Mouse (Mus musculus) forebrain, embryonic 11.5 days (tissue): ENCODE data around the gene Ubtd2. TPM values are rescaled to one million over a fixed set of nuclear protein-coding genes. Genes with fewer than 3 reads are reported as not detected.
A peak's percentile ranks its signal among the peaks of the same experiment; 100 is the strongest.

Source experiments
- ATAC-seq: fragments of 200-750 bp; cut with Nextera tagmentation; replicated peaks from 2 replicates; pipeline ENCODE4 v1.8.0; 2017; ENCODE audit warnings: moderate TSS enrichment; ENCODE audit not compliant: low FRiP score
- DNase-seq: peaks from one replicate; pipeline ENCODE4 v3.0.0-alpha.2; 2017; ENCODE audit warnings: low spot score
- H3K27ac ChIP-seq: fragments of 300-500 bp; sonication (generic); 2 replicates; pipeline ENCODE4 v1.5.1; 2014; ENCODE audit warnings: low read depth, low read length
- H3K27me3 ChIP-seq: fragments of 300-500 bp; sonication (generic); 2 replicates; pipeline ENCODE4 v1.6.1; 2014; ENCODE audit warnings: mild to moderate bottlenecking, low read length, mixed read lengths; ENCODE audit not compliant: control insufficient read depth, insufficient read depth
- H3K36me3 ChIP-seq: fragments of 300-500 bp; sonication (generic); 2 replicates; pipeline ENCODE4 v1.6.1; 2014; ENCODE audit warnings: mild to moderate bottlenecking, low read length, moderate library complexity, mixed read lengths; ENCODE audit not compliant: control insufficient read depth, insufficient read depth
- H3K4me1 ChIP-seq: fragments of 300-500 bp; sonication (generic); replicated peaks from 2 replicates; pipeline ENCODE4 v1.6.1; 2014; ENCODE audit warnings: low read length, mixed read lengths; ENCODE audit not compliant: control insufficient read depth, insufficient read depth
- H3K4me2 ChIP-seq: fragments of 300-500 bp; sonication (generic); 2 replicates; pipeline ENCODE4 v1.6.1; 2014; ENCODE audit warnings: low read depth, mild to moderate bottlenecking, low read length, moderate library complexity, mixed read lengths; ENCODE audit not compliant: severe bottlenecking
- H3K4me3 ChIP-seq: fragments of 300-500 bp; sonication (generic); 2 replicates; pipeline ENCODE4 v1.5.1; 2014; ENCODE audit warnings: low read depth, low read length
- H3K9ac ChIP-seq: fragments of 300-500 bp; sonication (generic); 2 replicates; pipeline ENCODE4 v1.6.1; 2014; ENCODE audit warnings: low read length
- H3K9me3 ChIP-seq: fragments of 300-500 bp; sonication (generic); 2 replicates; pipeline ENCODE4 v1.6.1; 2016; ENCODE audit warnings: low read length, mixed read lengths; ENCODE audit not compliant: control insufficient read depth
- WGBS: fragments of 180-500 bp; shearing (Covaris S2); extraction: QIAGEN DNeasy Blood & Tissue Kit; methylation state at CpG from one replicate; pipeline ENCODE4 v1.1.7; 2014; 5-methylcytosine and 5-hydroxymethylcytosine counted together
- polyA plus RNA-seq: library from polyadenylated mRNA; unstranded; fragments of >200 nt; fragmentation: Nextera tagmentation; extraction: Ambion mirVana; gene quantifications from 2 replicates; pipeline ENCODE4 v1.2.1, GENCODE M21; 2014

Gene Ubtd2
- polyA plus RNA-seq, 1 experiment from 2014 or later = 72.2 TPM

DNA sequence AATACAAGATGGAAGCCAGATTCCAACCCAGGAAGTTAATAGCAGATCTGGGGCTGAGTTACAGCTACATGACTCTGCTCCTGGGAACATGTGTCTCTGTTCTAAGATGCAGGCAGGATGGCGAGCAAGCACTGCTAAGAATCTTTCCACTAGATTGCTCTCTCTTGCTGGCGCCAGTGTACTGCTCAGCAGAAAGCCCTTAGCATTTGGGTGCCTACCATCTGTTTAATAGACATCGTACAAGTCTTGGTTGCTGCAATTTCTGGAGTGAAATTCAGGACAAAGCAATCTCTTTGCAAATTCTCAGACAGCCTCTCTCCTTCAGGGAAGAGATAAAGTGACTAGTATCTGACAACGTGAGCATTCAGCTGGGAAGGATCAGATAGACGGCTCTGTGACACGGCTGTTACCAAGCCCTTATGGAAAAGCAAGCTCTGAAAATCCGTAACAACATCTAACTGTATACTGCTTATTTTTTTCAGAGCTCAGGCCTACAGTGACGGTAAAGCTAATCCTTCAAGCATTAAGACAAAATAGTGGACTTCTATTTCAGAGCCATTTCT is 1.7 kb upstream of the Ubtd2 start:
- H3K36me3 ChIP-seq = no peaks in the 10 kb centered on the region
- ATAC-seq = no peak
- no peak overlapping the region for H3K4me3 ChIP-seq
- H3K4me2 ChIP-seq = no peak overlapping the region
- H3K9ac ChIP-seq = no peak overlapping the region
- DNase-seq = no peak
- no peak overlapping the region for H3K27ac ChIP-seq
- no peaks in the 10 kb centered on the region for H3K4me1 ChIP-seq
- WGBS = 54% methylated on average over 8 of the region's 8 CpGs
- H3K9me3 ChIP-seq = no peaks in the 10 kb centered on the region
- no peaks in the 10 kb centered on the region for H3K27me3 ChIP-seq

DNA sequence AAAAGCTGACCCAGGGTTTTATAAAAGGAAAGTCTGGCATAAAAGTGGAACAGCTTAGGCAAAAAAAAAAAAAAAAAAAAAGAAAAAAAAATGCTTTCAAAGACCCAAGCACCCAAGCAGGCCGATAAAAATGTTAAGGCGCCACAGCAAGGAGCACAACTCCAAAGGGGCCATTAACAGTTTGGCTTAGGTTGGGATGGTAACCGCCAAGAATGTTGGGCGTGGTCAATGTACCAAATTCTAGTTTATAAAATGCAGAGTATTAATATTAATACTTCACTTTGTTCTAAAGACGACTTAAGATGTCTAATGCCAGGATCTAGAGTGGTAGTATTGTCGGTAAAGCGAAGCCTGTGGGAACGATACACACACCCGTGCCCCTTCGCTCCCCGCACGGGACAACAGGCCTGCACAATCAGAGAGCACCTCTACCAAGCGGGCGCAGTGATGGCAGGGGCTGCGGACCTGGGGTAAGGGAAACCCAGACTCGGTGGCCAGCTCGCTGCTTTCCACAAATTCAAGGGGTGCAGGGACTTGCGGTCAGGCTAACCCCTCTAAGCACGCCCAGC is 855 bp upstream of the Ubtd2 start:
- H3K36me3 ChIP-seq = no peaks in the 10 kb centered on the region
- H3K4me3 ChIP-seq = peak overlapping the region; percentile 72
- peak overlapping the region; percentile 97 for H3K9ac ChIP-seq
- 0 out of 2 replicates have a peak overlapping the region, but pooled peaks have one; percentile 28 for H3K27ac ChIP-seq
- DNase-seq (no peak), ATAC-seq (no peak)
- no peaks in the 10 kb centered on the region for H3K4me1 ChIP-seq
- H3K27me3 ChIP-seq = no peaks in the 10 kb centered on the region
- no peaks in the 10 kb centered on the region for H3K9me3 ChIP-seq
- WGBS = 1% methylated on average over 19 of the region's 19 CpGs
- H3K4me2 ChIP-seq = peak overlapping the region; percentile 78

DNA sequence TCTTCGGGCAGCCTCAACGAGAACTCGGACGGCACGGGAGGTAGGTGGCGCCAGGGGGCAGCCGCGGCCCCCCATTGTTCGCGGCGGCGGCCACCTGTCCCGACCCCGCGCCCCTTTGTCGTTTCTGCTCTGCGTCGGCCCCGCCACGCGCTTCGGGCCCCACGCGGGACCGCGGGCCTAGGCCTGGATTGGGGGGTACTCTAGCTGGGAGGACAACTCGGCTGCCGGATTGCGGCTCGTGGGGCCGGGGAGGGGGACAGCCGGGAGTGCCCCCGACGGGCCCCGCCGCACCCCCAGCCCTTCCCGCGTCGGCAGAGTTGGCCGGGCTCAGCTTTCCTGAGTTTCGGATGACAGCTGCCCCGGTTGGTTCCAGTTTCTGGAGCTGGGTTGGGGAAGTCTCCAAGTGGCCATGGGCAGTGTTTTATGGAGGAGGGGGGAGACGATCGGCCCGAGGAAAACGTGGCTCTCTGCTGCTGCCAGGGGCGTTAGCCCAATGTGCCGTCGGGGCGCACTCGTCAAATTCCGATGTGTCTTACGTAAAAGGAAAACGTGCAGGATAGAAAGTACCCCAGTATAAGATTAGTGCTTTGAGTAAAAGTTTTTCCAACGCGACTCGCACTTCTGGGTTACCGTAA is 454 bp downstream of the Ubtd2 start:
- no peak for DNase-seq
- peak; percentile 61 for ATAC-seq

DNA sequence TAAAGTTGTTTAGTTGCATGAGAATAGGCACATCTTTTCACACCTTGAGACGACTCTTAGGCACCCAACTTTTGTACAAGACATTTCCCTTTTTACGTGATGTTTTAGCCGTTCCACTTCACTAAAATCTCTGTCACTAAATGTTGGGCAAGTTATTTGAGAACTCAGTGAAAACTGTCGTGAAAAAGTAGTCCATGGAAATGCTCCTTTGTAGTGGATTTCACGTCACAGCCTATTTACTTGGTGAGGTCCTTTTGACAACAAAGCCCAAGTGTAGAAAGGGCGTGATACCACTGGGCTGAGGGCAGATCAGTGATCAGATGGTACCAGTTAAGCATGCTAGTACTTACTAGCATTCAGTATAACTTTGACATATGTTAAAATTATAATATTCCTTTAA is 1.2 kb downstream of the Ubtd2 start:
- Histone ChIP-seq H3K36me3 (no peaks in the 10 kb centered on the region), H3K27ac (no peak overlapping the region), H3K9me3 (no peaks in the 10 kb centered on the region), H3K4me2 (peak overlapping the region; percentile 78), H3K4me1 (no peaks in the 10 kb centered on the region), H3K9ac (peak overlapping the region; percentile 97), H3K4me3 (peak overlapping the region; percentile 72), H3K27me3 (no peaks in the 10 kb centered on the region)
- ATAC-seq = no peak
- DNase-seq = no peak
- WGBS = 16% methylated on average over 6 of the region's 6 CpGs

More for the DNA sequence above, 454 bp downstream of the Ubtd2 start:
- Histone ChIP-seq H3K4me1 (no peaks in the 10 kb centered on the region), H3K27me3 (no peaks in the 10 kb centered on the region), H3K4me3 (peak overlapping the region; percentile 72), H3K27ac (peak overlapping the region; percentile 93), H3K9me3 (no peaks in the 10 kb centered on the region), H3K4me2 (peak overlapping the region; percentile 78), H3K9ac (peak overlapping the region; percentile 97), H3K36me3 (no peaks in the 10 kb centered on the region)
- WGBS = under 1% methylated on average over 54 of the region's 58 CpGs

DNA sequence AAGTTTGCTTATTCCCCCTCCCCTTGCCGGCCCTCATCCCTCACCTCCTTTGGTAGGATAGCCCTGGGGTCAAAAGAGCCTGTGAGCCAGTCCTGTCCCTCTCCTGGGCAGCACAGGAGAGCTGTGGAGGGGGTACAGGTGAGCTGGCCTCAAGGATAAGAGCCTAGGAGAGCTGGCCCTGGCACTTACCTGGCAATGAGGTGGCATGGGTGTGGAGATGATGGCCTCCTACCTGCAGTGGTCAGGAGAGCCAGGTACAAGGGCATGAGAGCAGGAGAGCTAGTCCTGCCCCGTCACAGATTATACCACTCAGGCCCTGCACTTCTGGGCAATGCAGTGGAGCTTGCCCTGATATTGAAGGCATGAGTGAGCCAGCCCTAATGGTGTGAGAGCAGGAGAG is 9.1 kb downstream of the Ubtd2 start:
- no peak for DNase-seq
- H3K27ac ChIP-seq = no peak overlapping the region
- no peak overlapping the region for H3K4me3 ChIP-seq
- no peak overlapping the region for H3K4me2 ChIP-seq
- no peak overlapping the region for H3K9ac ChIP-seq
- no peaks in the 10 kb centered on the region for H3K27me3 ChIP-seq
- H3K4me1 ChIP-seq = no peaks in the 10 kb centered on the region
- H3K36me3 ChIP-seq = no peaks in the 10 kb centered on the region
- H3K9me3 ChIP-seq = no peaks in the 10 kb centered on the region
- 70% methylated on average over 2 of the region's 2 CpGs for WGBS
- no peak for ATAC-seq

DNA sequence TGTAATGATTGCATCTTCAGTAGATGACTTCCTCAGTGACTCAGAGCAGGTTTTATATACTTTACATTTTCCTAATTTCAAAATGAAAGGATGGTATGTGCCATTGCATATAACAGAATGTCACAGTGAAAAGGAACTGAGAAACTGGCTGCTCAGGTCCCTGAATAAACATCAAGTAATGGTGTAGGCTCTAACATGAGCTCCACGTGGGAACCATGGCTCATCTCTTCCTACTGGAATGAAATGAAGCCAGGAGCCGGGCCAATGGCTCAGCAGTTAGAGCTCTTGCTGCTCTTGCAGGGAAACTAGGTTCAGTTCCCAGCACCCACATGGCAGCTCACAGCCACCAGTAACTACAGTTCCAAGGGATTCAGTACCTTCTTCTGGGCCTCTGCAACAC is 16.8 kb downstream of the Ubtd2 start:
- no peak for DNase-seq
- no peak overlapping the region for H3K4me3 ChIP-seq
- no peak overlapping the region for H3K9ac ChIP-seq
- 82% methylated on average over 2 of the region's 2 CpGs for WGBS
- H3K4me2 ChIP-seq = no peak overlapping the region
- no peaks in the 10 kb centered on the region; the same call in 1 of the 2 replicates for H3K4me1 ChIP-seq
- ATAC-seq = no peak
- H3K27ac ChIP-seq = no peak overlapping the region
- H3K9me3 ChIP-seq = no peaks in the 10 kb centered on the region
- H3K27me3 ChIP-seq = no peaks in the 10 kb centered on the region
- no peaks in the 10 kb centered on the region for H3K36me3 ChIP-seq

DNA sequence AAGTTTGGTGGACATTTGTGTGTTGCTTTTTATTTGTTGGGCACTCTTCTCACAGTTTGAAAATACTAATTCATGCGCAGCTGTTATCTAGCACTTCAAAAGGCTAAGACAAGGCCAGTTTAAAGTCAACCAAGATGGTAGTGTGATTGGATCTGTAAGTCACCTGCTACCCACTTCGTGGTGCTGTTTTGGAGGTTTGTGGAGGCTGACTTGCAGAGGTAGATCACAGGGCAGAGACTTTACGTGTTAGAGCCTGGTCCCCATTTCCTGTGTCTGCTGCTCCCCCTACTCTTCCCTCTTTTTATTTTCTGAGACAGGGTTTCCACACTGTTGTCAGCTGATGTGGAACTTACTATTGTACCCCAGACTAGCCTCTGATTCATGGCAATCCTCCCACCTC is 19.6 kb downstream of the Ubtd2 start:
- H3K4me2 ChIP-seq = no peak overlapping the region
- H3K9ac ChIP-seq = no peak overlapping the region
- no peaks in the 10 kb centered on the region for H3K9me3 ChIP-seq
- no peaks in the 10 kb centered on the region for H3K36me3 ChIP-seq
- H3K4me1 ChIP-seq = no peaks in the 10 kb centered on the region; the same call in 1 of the 2 replicates
- H3K4me3 ChIP-seq = no peak overlapping the region
- 94% methylated on average over 3 of the region's 3 CpGs for WGBS
- H3K27me3 ChIP-seq = no peaks in the 10 kb centered on the region
- DNase-seq (no peak), ATAC-seq (no peak)
- no peak overlapping the region for H3K27ac ChIP-seq

DNA sequence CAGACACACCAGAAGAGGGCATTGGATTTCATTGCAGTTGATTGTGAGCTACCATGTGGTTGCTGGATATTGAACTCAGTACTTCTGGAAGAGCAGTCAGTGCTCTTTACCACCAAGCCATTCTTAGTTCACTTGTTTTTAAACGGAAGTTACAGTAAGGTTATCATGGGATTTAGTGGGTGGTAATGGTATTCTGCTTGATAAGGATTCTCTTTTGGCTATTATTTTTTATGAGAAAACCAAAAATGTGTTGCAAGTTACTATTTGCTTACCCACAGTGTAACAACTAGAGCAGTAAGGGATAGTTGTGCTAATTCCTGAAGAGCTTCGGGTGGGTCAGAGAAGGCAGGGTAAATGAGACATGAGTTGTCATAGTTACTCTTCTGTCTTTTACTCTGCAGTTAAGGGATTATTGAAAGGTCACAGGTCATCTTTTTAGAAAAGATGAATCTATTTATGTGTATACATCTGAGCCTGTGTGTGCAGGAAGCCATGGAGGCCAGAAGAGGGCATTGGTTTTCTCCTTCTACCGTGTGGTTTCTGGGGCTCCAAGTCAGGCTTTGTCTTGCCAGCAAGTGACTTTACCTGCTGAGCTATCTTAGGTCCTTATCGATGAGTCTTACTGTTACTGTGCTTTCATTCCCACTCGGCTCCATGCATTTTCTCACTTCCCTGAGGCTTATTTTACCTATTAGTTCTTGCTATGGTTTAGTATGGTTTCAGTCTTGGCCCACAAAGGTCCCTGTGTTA is 20.5 kb downstream of the Ubtd2 start:
- DNase-seq (no peak), ATAC-seq (no peak)
- Histone ChIP-seq H3K4me1 (no peaks in the 10 kb centered on the region), H3K36me3 (no peaks in the 10 kb centered on the region), H3K4me3 (no peak overlapping the region), H3K27ac (no peak overlapping the region), H3K9me3 (no peaks in the 10 kb centered on the region), H3K9ac (no peak overlapping the region), H3K27me3 (no peaks in the 10 kb centered on the region), H3K4me2 (no peak overlapping the region)
- WGBS = 83% methylated on average over 5 of the region's 5 CpGs
